Mouse (Mus musculus): Measurements from ENCODE around the gene Anapc15.
A peak's percentile ranks its signal among the peaks of the same experiment; 100 is the strongest.

DNA sequence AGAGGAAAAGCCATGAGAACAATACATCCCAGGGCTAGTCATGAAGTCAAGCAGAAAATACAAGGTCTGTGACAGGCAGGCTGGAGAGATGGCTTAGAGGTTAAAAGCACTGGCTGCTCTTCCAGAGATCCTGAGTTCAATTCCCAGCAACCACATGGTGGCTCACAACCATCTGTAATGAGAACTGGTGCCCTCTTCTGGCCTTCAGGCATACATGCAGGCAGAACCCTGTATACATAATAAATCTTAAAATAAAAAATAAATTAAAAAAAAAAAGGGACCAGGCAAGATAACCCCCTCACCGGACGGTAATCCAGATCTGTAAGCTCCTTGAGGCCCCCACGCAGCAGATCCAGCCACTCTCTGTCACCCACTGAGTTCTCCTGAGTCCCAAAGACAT lies 33.1 kb upstream of the Anapc15 start:
- 0 out of 2 replicates have a peak, but pooled peaks have one; percentile 15 for TF ChIP-seq CTCF (IDR thresholded peaks at IDR 0.05; ENCODE audit: low read depth)
- no peak for TF ChIP-seq EP300 (IDR thresholded peaks at IDR 0.05; ENCODE audit: low read depth)

Measured in liver, postnatal 0 days (tissue).